20 mouse cellular contexts compared by ENCODE assay signal in the genomic region with DNA sequence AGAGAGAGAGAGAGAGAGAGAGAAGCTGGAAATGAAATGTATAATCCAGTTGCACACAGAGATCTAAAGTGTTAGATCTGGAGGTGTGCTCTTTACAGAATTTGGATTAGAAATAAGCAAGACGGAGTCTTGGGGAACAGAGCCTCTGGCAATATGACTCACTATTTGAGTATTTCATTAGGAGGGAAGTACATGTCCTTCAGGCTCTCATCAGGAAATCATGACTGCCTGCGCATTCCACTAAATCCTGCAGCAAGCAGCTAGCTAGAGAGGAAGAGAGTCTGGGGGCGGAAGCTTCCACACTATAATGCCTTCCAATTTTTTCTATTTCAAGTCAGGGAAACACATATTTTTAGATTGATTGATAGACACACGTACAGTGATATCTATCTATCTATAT. TPM values are rescaled to one million over a fixed set of nuclear protein-coding genes. Genes with fewer than 3 reads are reported as not detected.
DNase-seq lines count a peak whose midpoint lies in the region; ATAC-seq and TF ChIP-seq lines count a peak whose summit lies in the region.
"Had no signal": no experiment of that assay in that cellular context is flagged by ENCODE, and none has a peak within 500 bp of the region (broad histone marks: within the 10 kb centered on the region; RNA-seq: fewer than 3 reads in every experiment).

No protein-coding gene starts in this region.

- no peak overlapping the region for H3K4me3 ChIP-seq in forebrain, postnatal 0 days (ENCODE audit: low read depth, low read length)
- H3K4me3 ChIP-seq in forebrain, embryonic 10.5 days, result no peak overlapping the region
- H3K4me3 ChIP-seq: intestine, embryonic 15.5 days had no signal

- intact Hi-C loops in left cerebral cortex, postnatal 4 days (cut with DNase I), result no loop called here

- CTCF ChIA-PET in Patski (lab: Charles Lee), result no interaction called here

- TF ChIP-seq CTCF in forebrain, postnatal 0 days (IDR thresholded peaks at IDR 0.05; ENCODE audit: low read depth), result no peak
- TF ChIP-seq CTCF in Patski (IDR thresholded peaks at IDR 0.05), result no peak

- in situ Hi-C loops in Patski (cut with MboI; ENCODE audit: low pct_unique_long_range_greater_than_20kb), result no loop called here

- H3K4me1 ChIP-seq in forebrain, postnatal 0 days (ENCODE audit: insufficient read depth), result peaks cover 8% of the 10 kb centered on the region; the same call in 1 of the 2 replicates
- H3K4me1 ChIP-seq in forebrain, embryonic 10.5 days, result peaks cover 30% of the 10 kb centered on the region

- H3K27ac ChIP-seq in forebrain, postnatal 0 days (ENCODE audit: low read depth, low read length), result no peak overlapping the region
- H3K27ac ChIP-seq in forebrain, embryonic 10.5 days, result no peak overlapping the region
- H3K27ac ChIP-seq: heart, embryonic 10.5 days; hindbrain, embryonic 14.5 days; intestine, embryonic 15.5 days; macrophage had no signal

- no peak overlapping the region for H3K4me2 ChIP-seq in forebrain, postnatal 0 days (ENCODE audit: low read depth)
- H3K4me2 ChIP-seq: intestine, embryonic 15.5 days had no signal

- no peaks in the 10 kb centered on the region for H3K27me3 ChIP-seq in forebrain, postnatal 0 days (ENCODE audit: insufficient read depth, low read length)
- peaks cover 17% of the 10 kb centered on the region for H3K27me3 ChIP-seq in forebrain, embryonic 10.5 days (ENCODE audit: poor library complexity, severe bottlenecking)
- H3K27me3 ChIP-seq in Patski, result peaks cover 6% of the 10 kb centered on the region
- H3K27me3 ChIP-seq: intestine, embryonic 15.5 days had no signal

- no peak; the same call in 1 of the 2 replicates for ATAC-seq in forebrain, postnatal 0 days
- ATAC-seq in Patski, result peak; percentile 68
- ATAC-seq: intestine, embryonic 15.5 days; liver, postnatal 0 days had no signal

- DNase-seq in forebrain, postnatal 0 days, result peak; percentile 32
- DNase-seq in forebrain, embryonic 10.5 days (ENCODE audit: extremely low spot score, low spot score), result no peak
- DNase-seq in left cerebral cortex, adult 11 months (ENCODE audit: low spot score), result peak; percentile 17
- no peak for DNase-seq in left cerebral cortex, postnatal 4 days
- DNase-seq in MN1 (ENCODE audit: low spot score), result peak; percentile 23
- peak; percentile 25 for DNase-seq in Patski (ENCODE audit: low read depth, low spot score)
- DNase-seq in gastrocnemius, adult 18-20 months (ENCODE audit: low spot score), result no peak
- DNase-seq: adrenal gland, postnatal 10 days; cerebellum, adult 9-10 months; gastrocnemius, postnatal 14 days; kidney, postnatal 25 days; liver; liver, postnatal 0 days; retina, postnatal 1 day; thymus, adult 2 months had no signal

- H3K36me3 ChIP-seq in forebrain, postnatal 0 days (ENCODE audit: insufficient read depth), result no peaks in the 10 kb centered on the region
- no peaks in the 10 kb centered on the region for H3K36me3 ChIP-seq in forebrain, embryonic 10.5 days (replicated peaks)
- H3K36me3 ChIP-seq: heart, embryonic 10.5 days; intestine, embryonic 15.5 days had no signal

- WGBS in forebrain, postnatal 0 days, result 59% methylated on average over 4 of the region's 4 CpGs
- 43% methylated on average over 4 of the region's 4 CpGs for WGBS in forebrain, embryonic 10.5 days

- POLR2A ChIA-PET in Patski (lab: Charles Lee), result no interaction called here

- no peaks in the 10 kb centered on the region for H3K9me3 ChIP-seq in forebrain, postnatal 0 days (ENCODE audit: low read length)
- H3K9me3 ChIP-seq in forebrain, embryonic 10.5 days, result no peaks in the 10 kb centered on the region
- H3K9me3 ChIP-seq: heart, embryonic 10.5 days; intestine, embryonic 15.5 days had no signal

- no peak overlapping the region for H3K9ac ChIP-seq in forebrain, postnatal 0 days
- H3K9ac ChIP-seq: hindbrain, embryonic 14.5 days; intestine, embryonic 15.5 days; liver, postnatal 0 days had no signal

RNA-seq across cellular contexts. Expression of a gene that starts 58.1 kb away (rescaled TPM):
- 7.0 and 7.4 TPM in 2 replicates for total RNA-seq in forebrain, postnatal 0 days (2014; rRNA removed)
- polyA plus RNA-seq in forebrain, postnatal 0 days (2015; fragmentation: Nextera tagmentation; extraction: Ambion mirVana), result 15.0 and 27.0 TPM in 2 replicates
- 44.9 and 52.8 TPM in 2 replicates for polyA plus RNA-seq in forebrain, embryonic 10.5 days (2016; fragmentation: Nextera tagmentation; extraction: Ambion mirVana)
- 10 to 100 TPM; 43.8 to 49.4 TPM for total RNA-seq in left cerebral cortex, postnatal 4 days (2021)
- polyA plus RNA-seq in Patski (2021), result 18.6 TPM
- under 1 TPM; 0.62 to 0.73 TPM for total RNA-seq in gastrocnemius, adult 18-20 months (2021)
- total RNA-seq: neutrophil, adult 5-6 weeks had no signal
- polyA plus RNA-seq: macrophage had no signal

Comparison
In these comparisons a context has a peak if more than half of its experiments do, and no peak if none do; other contexts are left out.
1. DNase-seq: peak in forebrain, postnatal 0 days (single experiment), left cerebral cortex, adult 11 months (single experiment), MN1 (single experiment) and Patski (single experiment); none in forebrain, embryonic 10.5 days (single experiment), left cerebral cortex, postnatal 4 days (single experiment) and gastrocnemius, adult 18-20 months (single experiment).